Mouse (Mus musculus): ENCODE data around the gene Prm3. TPM values are rescaled to one million over a fixed set of nuclear protein-coding genes. Genes with fewer than 3 reads are reported as not detected.
A peak's percentile ranks its signal among the peaks of the same experiment; 100 is the strongest.

The Prm3 gene
- total RNA-seq, 2 experiments from 2014 or later = not detected

DNA sequence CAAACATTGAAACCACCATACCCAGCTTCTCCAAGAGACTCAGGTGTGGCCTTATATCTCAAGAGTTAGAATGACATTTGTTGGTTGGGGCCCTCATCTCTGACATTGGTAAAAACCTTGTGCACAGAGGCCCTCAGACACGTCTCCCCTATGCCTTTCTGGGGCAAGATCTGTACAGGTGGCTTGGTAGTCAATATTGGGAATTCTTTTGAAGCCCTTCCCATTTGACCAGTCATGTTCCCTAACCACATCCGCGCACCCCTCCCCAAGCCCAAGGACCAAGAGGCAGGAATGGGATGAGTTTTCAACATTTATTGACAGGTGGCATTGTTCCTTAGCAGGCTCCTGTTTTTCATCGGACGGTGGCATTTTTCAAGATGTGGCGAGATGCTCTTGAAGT lies 5.3 kb upstream of the Prm3 start, which contains the start of gene Prm2:
Gene Prm2 (minus strand): TSS at position 101 of the 400 bp plus-strand sequence.
- DNase-seq = no peak

DNA sequence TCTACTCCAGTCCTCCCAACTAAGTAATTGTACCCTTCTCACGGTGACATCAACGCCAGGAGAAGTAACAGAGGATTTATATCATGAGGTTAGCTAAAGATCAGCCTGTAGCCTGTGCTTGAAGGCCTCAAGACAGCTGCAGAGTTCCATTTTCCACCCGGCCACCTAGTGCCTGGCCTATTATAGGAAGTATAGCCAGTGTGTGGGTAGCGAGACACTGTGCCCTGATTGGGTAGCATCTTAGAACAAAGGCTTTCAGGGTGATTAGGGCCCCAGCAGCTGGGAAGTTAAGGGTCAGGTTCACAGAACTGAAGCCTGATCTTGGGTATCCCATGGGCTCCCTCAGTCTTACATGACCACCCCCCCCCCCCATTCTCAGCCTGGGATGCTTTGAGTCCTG lies 1.8 kb downstream of the Prm3 start:
- DNase-seq = no peak

DNA sequence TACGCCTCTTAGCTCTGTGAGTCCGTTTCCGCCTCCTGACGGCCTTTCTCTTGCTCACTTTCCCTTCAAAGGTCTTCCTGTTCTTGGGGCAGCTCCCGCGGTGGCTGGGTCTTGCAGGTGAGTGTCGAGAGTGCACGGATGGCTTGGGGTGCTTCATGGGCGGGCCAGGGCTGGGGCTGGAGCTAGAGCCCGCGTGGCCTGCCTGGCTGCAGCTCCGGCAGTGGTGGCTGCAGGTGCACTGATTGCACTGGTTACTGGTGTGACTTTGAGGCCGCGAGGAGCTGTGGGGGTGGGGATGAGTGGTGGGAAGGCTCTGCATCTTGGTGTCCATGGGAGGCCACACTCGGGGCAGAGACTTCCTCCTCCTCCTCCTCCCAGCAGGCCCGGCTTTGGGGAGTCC lies 2.4 kb downstream of the Prm3 start, which contains the start of gene Tnp2:
Gene Tnp2 (minus strand): TSS at position 390 of the 400 bp plus-strand sequence.
- no peak for DNase-seq

DNA sequence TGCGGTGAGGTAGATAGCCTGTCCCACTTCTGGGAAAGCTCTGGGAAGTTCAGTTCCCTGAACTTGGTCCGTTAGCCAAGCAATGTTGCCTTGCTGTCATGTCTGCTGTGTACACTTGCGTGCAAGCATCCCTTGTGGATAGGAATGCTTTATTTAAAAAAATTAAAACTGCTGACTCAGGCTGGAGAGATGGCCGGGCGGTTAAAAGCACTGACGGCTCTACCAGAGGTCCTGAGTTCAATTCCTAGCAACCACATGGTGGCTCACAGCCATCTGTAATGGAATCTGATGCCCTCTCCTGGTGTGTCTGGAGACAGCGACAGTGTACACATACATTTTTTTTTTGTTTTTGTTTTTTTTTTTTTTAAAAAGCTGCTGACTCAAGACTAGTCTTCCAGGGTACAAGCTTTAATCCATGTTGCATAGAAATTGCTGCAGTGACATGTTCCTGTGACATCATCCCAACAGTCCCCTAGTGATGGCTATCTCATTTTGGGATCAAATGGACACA lies 3.1 kb downstream of the Prm3 start:
- DNase-seq = no peak

DNA sequence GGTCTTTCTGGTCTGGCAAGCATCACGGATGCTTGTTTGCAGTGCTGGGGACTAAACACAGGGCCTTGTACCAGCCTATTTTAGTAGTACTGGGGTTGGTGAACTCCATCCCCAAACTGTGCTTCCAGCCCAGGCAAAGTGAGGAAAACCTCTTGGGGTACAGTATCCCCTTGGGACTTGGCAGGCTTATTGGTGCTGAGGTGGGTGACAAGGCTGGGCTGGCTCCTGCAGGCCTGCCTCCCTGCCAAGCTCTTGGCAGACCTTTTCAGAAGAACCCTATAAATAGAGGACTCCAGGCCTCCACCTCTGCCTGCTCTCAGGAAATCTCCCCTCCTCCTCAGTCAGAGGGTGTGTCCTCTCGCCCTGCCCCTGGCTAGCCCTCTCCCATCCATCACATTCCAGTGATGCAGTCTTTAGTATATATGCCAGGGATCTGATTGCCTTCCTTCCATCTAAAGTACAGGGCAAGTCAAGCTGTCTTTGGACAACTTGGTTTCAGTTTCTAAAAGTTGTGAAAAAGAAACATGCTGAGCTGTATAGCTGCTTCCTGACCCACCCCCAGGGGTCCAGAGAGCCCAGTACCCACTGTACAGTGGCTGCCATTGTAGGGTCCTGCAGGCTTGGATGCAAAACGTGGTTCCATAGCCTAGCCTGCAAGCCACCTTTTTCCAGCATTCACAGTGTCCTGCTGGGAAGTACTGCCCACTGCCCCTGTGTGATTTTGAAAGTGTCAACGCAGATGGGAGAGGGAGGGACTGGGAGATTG lies 3.7 kb downstream of the Prm3 start:
- DNase-seq = no peak

DNA sequence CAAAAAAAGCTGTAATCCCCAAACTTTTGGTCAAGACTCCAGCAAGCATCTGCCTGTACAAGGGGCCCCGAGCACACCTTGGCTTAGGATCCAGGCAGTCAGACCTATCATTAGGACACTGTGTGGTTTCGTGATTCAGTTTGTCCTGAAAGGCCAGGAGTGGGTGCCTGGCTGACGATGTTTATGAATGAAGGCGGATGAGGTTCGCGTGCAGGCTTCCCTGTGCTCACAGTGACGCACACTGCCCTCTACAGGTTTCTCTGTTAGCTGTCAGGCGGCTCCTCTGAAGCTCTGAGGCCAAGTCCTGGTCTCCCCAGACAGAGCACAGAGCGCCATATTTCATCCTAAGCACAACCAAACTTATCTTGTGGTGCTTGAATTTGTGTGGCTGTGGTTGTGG lies 4.4 kb downstream of the Prm3 start:
- DNase-seq = peak; percentile 84

DNA sequence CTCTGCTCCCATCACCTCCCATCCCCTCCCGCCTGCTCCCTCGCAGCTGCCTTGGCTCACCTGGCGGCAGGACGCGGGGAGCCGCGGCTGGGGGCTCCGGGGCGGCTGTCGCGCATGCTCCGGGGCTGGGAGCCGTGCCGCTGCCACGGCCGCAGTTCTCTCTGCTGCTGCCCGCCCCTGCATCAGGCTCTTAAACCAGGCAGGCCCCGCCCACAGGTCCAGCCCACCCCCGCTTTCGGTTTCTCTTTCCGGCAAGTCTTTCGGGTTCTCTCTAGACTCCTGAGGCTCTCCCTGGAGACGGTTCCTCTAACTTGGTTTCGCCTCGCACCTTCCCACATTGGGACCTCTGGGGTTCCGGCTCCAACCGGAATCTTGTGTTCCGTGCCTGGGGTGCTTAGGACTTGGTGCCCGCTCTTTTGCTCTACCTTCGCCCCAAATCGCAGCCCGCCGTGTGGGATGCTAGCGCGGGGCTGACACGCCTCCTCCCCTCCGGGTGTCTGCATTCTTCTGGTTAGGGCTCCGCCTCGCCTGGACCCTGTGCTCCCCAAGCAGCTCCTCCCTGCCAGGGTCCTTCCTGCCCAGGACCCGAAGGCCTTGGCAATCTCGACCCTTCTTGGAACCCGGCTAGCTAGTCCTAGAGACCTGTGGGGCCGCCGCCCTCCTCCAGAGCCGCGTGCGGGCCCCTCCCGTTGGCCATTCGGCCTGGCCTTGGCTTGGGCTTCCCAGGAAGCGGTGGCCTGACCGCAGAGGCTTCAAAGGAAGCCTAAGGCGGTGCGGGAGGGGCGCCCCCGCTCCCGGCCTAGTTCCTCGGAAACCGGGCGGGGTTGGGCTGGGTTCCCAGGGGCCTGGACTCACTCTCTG lies 5.1 kb downstream of the Prm3 start, which contains the start of gene Socs1:
Gene Socs1 (minus strand): TSS at position 166 of the 861 bp plus-strand sequence.
- peak; percentile 95 for DNase-seq

DNA sequence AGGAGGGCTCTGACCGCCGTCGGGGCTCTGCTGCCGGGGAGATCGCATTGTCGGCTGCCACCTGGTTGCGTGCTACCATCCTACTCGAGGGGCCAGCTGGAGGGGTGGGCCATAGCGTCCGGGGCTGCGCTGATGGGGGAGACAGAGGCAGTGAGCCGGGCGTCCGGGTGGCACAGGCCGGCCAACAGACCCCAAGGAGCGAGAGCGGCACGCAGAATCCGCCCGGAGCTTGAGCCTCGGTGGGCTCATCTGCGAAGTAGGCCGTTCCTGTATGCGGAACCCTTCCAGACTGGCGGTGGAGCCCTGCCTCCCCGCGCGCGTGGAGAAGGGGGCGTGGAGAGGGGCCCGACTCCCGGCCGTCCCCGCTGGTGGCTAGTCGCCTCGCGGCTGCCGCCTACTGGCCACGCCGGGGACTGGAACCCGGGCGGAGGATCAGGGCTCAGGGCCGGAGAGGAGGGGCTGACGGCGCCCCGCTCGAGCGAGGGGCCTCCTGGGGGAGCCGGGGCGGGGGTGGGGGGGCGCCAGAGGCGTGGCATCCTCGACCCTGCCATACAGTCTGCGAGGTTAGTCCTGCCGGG lies 5.8 kb downstream of the Prm3 start:
- peak; percentile 98 for DNase-seq

DNA sequence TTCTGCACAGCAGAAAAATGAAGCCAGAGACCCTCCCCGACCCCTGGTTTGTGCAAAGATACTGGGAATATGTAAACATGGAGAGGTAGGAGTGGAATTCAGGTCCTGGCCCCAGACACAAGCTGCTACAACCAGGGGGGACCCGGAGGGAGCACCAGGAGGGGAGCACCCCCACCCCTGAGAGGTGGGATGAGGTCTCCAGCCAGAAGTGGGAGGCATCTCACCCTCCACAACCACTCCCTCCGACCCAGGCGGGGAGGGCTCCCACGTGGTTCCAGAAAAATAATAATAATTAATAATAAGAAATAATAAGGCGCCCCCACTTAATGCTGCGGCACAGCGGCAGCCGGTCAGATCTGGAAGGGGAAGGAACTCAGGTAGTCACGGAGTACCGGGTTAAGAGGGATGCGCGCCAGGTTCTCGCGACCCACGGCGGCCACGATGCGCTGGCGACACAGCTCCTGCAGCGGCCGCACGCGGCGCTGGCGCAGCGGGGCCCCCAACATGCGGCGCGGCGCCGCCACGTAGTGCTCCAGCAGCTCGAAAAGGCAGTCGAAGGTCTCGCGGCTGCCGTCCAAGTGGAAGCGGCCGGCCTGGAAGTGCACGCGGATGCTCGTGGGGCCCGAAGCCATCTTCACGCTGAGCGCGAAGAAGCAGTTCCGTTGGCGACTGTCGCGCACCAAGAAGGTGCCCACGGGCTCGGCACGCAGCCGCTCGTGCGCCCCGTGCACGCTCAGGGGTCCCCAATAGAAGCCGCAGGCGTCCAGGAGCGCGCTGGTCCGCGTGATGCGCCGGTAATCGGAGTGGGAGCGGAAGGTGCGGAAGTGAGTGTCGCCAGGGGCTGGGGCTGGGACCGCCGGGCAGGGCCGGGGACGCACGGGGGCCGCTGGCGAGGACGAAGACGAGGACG lies 6.6 kb downstream of the Prm3 start:
- DNase-seq = peak; percentile 60

DNA sequence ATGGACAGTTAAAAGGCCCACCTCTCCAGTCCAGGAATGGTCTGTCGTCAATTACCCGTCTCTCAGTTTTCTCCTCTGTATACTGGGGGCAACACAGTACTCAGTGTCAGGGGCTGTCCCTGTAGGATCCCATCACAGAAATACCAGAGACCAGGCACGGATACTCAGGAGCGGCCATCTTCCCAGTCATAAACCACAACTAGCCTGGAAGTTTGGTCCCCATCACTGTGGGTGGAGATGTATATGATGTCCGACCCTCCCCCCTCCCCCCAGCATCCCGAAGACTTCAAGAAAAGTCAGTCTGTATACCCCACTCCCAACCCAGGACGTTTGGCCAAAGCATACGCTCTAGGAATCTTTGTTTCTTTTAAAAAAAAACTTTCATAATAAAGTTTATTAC lies 7.3 kb downstream of the Prm3 start:
- no peak for DNase-seq

DNA sequence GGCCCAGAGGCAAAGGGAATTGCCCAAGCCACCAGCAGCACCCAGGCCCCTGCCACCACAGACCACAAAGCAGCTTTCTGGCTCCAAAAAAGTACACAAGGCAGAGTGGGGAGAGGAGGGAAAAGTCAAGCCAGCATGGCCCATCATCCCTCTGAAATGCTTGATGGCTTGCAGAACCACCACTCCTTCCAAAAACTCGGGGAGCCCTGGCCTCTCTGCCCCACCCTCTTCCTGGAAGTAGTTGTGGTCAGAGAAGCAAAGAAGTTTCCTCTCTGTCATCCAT lies 7.6 kb downstream of the Prm3 start:
- DNase-seq = no peak

DNA sequence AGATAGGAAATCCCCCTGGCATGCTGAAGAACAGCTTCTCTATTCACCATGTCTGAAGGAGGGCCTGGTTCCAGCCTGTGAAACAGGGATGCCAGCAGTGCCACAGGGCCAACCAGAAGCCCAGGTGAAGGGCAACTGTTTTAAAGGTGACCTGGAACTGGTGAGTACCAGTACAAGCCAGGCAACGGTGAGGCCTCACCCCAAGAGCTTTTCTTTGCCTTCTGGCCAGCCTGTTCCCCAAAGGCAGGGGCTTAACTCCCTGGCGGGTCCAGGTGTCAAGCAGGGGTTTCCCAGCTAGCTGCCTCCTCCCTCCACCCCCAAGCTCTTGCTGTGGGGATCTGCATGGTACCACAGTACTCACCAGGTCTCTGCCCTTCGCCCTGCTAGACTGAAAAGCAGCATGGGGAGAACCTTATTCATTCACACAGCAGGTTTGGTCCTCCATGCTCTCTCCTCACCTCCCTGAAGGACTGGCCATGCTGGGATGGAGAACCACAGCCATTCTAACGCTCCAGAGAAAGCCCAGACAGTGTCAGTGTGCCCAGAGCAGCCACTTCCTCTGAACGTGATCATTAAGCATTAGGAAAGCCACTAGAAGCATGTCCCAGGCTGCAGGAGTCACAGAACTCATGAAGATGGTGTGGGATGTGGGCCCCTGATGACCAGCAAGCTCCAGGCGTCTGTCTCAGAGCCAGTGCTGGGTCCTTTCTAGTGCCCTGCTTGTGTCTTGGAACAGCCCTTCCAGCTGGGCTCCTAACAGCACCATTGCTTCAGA lies 8.2 kb downstream of the Prm3 start:
- no peak for DNase-seq

DNA sequence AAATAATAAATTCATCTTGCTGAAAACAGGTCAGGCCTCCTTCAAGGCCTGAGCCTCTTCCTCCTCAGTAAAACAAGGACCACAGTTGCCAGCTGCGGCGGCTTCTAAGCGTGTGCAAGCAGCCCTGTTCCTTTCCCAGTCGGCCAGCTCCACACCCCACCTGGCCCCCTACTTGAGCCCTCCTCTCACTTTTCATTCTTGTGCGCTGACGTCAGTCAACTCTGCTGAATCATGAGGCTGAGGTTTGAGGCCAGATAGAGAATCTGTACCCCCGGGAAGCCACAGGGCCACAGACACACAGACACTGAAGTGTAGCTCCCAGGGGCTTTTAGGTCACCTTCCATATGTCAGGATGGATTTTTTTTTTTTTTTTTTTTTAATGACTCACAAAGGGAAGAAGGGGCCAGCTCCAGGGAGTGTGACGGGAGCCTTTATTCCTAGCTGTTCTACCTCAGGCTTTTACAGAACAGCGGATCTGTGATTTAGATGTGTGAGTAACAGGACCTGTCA lies 8.8 kb downstream of the Prm3 start:
- DNase-seq = no peak

DNA sequence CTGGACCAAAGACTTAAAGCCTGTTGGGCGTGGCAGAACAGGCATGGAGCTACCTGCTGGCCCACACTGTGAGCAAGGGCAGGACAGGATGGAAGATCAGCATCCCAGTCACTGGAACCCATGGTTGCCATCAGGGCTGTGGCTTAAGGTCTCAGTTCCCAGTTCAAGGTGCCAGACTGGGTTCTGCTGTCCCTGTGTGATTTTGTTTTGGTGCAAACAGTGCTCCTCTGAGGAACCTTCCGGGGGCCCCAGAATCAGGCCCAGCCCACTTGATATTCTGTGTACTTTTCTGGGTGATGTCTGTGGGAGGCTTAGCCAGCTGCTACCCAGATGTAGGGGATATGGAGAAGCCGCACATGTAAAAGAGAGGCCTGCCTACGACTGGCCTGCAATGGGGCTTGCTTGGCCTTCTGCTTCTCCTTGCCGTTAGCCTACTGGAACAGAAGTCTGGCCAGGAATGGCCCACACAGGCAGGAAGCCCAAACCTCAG lies 10.0 kb downstream of the Prm3 start:
- DNase-seq = no peak

DNA sequence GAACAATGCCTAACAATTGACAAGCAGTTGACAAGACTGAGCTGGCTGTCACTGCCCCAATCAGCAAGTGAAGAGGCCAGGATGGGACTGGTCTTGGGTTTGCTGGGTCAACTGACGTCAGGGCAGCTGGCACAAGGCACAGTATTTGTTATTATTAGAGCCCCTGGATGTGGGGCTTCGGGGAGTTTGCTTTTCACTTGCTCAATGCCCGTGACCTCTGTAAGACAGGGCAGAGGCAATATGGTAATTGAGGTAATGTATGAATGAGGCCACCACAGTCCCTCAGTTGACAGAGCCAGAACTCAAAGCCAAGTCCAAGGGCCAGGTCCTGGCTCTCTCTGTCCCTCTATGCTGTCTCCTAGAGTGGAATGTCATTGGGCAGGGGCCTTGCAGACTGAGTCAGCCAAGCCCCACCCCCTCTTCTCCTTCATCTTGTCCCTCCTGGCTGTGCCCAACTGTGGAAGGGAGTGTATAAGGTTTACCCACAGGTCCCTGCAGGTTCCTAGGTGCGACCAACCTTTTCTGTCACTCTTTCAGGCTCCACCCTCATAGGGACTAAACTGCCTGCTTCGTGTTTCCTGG lies 13.0 kb downstream of the Prm3 start:
- peak; percentile 50 for DNase-seq

DNA sequence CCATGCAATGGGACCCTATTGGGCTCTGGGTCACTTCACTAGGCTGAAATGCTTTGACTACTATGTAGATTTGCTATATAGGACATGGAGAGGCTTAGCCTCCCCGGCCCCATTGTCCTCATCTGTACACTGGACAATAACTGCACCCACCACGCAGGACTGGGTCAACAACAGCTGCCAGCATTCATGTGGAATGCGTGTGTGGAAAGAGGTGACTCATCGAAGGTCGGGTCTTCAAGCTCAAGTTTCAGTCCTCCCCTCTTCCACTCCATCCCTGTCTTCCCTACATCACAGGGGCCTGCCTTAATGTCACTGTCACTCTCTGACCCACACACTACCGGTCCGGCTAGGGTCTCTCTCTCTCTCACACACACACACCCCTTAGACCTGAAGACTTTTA lies 14.4 kb downstream of the Prm3 start:
- peak; percentile 43 for DNase-seq

DNA sequence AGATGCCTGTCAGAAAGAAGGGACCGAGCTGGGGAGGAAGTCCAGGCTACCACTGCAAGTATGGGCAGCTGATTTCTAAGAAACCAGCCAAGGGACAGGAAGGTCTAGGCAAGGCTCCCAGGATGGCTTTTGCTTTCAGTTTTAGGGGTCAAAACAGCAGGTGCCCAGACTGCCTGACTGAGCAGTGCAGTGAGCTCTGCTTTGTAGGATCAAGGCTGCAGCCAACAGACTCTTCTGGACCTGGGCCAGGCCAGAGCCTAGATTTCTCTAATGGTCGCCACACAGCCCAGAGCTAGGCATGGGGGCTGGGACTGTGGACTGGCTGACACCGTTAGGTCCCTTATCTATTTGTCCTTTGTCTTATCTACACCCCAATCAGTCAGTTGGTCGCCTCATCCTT lies 16.0 kb downstream of the Prm3 start:
- peak; percentile 51 for DNase-seq

DNA sequence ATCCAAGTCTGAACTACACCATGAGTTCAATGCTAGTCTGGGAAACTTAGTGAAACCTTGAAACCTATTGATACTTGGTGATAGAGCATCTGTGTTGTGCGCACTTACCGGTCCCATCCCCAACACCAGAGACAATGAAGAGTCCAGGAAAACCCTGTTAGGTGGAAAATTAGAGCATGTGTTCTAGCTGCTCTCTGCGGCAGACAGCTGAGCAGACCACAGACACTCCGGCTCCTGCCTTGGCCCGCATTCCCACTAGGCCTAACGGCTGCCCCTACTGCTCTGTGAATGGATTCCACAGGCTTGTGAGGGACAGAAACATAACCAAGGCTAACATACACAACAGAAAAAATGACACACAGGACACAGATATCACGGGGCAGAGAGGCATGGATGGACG lies 17.2 kb downstream of the Prm3 start:
- DNase-seq = no peak

DNA sequence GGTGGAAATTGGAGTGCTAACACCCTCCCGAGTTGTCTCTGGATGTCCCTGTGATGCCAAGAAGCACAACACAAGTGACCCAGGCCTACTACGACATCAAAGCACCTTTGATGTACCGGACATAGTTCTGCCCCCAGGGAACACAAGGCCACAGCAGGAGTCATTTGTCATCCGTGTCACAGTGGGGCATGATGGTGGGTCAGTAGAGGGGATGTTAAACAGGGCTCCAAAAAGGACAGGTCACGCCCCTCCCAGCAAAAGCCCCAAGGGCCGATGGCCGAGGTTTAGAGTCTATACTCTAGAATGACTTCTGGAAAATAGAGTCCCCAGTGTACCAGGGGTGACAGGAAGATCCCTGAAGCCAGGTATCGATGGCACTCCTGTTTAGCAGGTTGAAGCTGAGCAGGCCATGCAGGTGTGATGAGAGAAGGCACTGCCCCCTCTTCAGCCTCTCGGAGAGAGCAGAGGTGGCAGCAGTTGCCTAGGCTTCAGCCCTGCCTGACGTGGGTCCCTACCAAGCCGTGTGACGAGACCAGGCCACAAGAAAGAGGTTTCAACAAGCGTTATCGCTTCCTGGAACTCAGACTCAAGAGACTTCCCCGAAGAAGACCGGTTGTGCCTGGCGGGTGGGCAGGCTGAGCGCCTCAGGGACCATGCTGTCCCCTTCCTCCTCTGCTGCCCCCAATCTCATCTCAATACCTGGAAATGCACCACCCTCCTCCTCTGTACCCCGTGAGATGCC lies 18.8 kb downstream of the Prm3 start:
- DNase-seq = peak; percentile 46

Data from adrenal gland, postnatal 10 days (tissue).